Mouse (Mus musculus): ENCODE data around the gene Gm6169. TPM values are rescaled to one million over a fixed set of nuclear protein-coding genes. Genes with fewer than 3 reads are reported as not detected.

Gm6169 gene
- polyA plus RNA-seq, 1 experiment from 2014 or later: 0.66 TPM

GRCm38 (mm10) chr13:97088183-97088582 is 10.9 kb downstream of the Gm6169 start:
- H3K9me3 ChIP-seq: no peaks in the 10 kb centered on the region
- H3K27ac ChIP-seq (replicated peaks): no peak overlapping the region
- no peak overlapping the region for H3K4me3 ChIP-seq
- no peaks in the 10 kb centered on the region for H3K36me3 ChIP-seq (replicated peaks)
- no peak for DNase-seq (ENCODE audit: low spot score)
- WGBS: 71% methylated on average over 3 of the region's 3 CpGs
- H3K4me1 ChIP-seq: no peaks in the 10 kb centered on the region
- H3K27me3 ChIP-seq (replicated peaks; ENCODE audit: low read depth, poor library complexity, severe bottlenecking): no peaks in the 10 kb centered on the region

GRCm38 (mm10) chr13:97087421-97087820 is 11.6 kb downstream of the Gm6169 start:
- Histone ChIP-seq H3K27ac (replicated peaks) (no peak overlapping the region), H3K4me1 (no peaks in the 10 kb centered on the region), H3K4me3 (no peak overlapping the region), H3K36me3 (replicated peaks) (no peaks in the 10 kb centered on the region), H3K27me3 (replicated peaks; ENCODE audit: low read depth, poor library complexity, severe bottlenecking) (no peaks in the 10 kb centered on the region), H3K9me3 (no peaks in the 10 kb centered on the region)
- no peak for DNase-seq (ENCODE audit: low spot score)
- 91% methylated on average over 6 of the region's 6 CpGs for WGBS

GRCm38 (mm10) chr13:97086316-97086715 is 12.7 kb downstream of the Gm6169 start:
- Histone ChIP-seq H3K4me1 (no peaks in the 10 kb centered on the region), H3K36me3 (replicated peaks) (no peaks in the 10 kb centered on the region), H3K9me3 (no peaks in the 10 kb centered on the region), H3K27ac (replicated peaks) (no peak overlapping the region), H3K4me3 (no peak overlapping the region), H3K27me3 (replicated peaks; ENCODE audit: low read depth, poor library complexity, severe bottlenecking) (no peaks in the 10 kb centered on the region)
- DNase-seq (ENCODE audit: low spot score): no peak
- 76% methylated on average over 8 of the region's 9 CpGs for WGBS

- Histone ChIP-seq H3K4me3 (no peak overlapping the region), H3K36me3 (replicated peaks) (no peaks in the 10 kb centered on the region), H3K4me1 (no peaks in the 10 kb centered on the region), H3K27me3 (replicated peaks; ENCODE audit: low read depth, poor library complexity, severe bottlenecking) (no peaks in the 10 kb centered on the region), H3K27ac (replicated peaks) (no peak overlapping the region), H3K9me3 (no peaks in the 10 kb centered on the region)
- DNase-seq (ENCODE audit: low spot score): no peak
- 91% methylated on average over 7 of the region's 7 CpGs for WGBS
These were observed 16.6 kb downstream of the Gm6169 start for GRCm38 (mm10) chr13:97082432-97082831.

- no peaks in the 10 kb centered on the region for H3K36me3 ChIP-seq (replicated peaks)
- H3K27ac ChIP-seq (replicated peaks): no peak overlapping the region
- H3K27me3 ChIP-seq (replicated peaks; ENCODE audit: low read depth, poor library complexity, severe bottlenecking): no peaks in the 10 kb centered on the region
- no peaks in the 10 kb centered on the region for H3K9me3 ChIP-seq
- no peak for DNase-seq (ENCODE audit: low spot score)
- no peak overlapping the region for H3K4me3 ChIP-seq
- no peaks in the 10 kb centered on the region for H3K4me1 ChIP-seq
- 85% methylated on average over 3 of the region's 3 CpGs for WGBS
These were observed 18.4 kb downstream of the Gm6169 start for GRCm38 (mm10) chr13:97080615-97081014.

- H3K4me3 ChIP-seq: no peak overlapping the region
- H3K27ac ChIP-seq (replicated peaks): no peak overlapping the region
- H3K36me3 ChIP-seq (replicated peaks): no peaks in the 10 kb centered on the region
- H3K27me3 ChIP-seq (replicated peaks; ENCODE audit: low read depth, poor library complexity, severe bottlenecking): no peaks in the 10 kb centered on the region
- WGBS: 85% methylated on average over 2 of the region's 2 CpGs
- H3K4me1 ChIP-seq: no peaks in the 10 kb centered on the region
- H3K9me3 ChIP-seq: no peaks in the 10 kb centered on the region
- no peak for DNase-seq (ENCODE audit: low spot score)
These were observed 18.8 kb downstream of the Gm6169 start for GRCm38 (mm10) chr13:97080201-97080600.

GRCm38 (mm10) chr13:97077556-97077955 is 21.5 kb downstream of the Gm6169 start:
- Histone ChIP-seq H3K9me3 (no peaks in the 10 kb centered on the region), H3K27me3 (replicated peaks; ENCODE audit: low read depth, poor library complexity, severe bottlenecking) (peaks cover 7% of the 10 kb centered on the region), H3K4me3 (no peak overlapping the region), H3K36me3 (replicated peaks) (no peaks in the 10 kb centered on the region), H3K27ac (replicated peaks) (no peak overlapping the region), H3K4me1 (no peaks in the 10 kb centered on the region)
- no peak for DNase-seq (ENCODE audit: low spot score)
- WGBS: 88% methylated on average over 2 of the region's 2 CpGs

- Histone ChIP-seq H3K27me3 (replicated peaks; ENCODE audit: low read depth, poor library complexity, severe bottlenecking) (peaks cover 31% of the 10 kb centered on the region), H3K4me3 (no peak overlapping the region), H3K27ac (replicated peaks) (no peak overlapping the region), H3K4me1 (peaks cover 4% of the 10 kb centered on the region; the same call in 1 of the 2 replicates), H3K36me3 (replicated peaks) (no peaks in the 10 kb centered on the region), H3K9me3 (no peaks in the 10 kb centered on the region)
- WGBS: 38% methylated on average over 1 of the region's 1 CpGs
- DNase-seq (ENCODE audit: low spot score): no peak
These were observed 25.5 kb downstream of the Gm6169 start for GRCm38 (mm10) chr13:97073497-97073896.

- Histone ChIP-seq H3K4me1 (peaks cover 16% of the 10 kb centered on the region), H3K36me3 (replicated peaks) (no peaks in the 10 kb centered on the region), H3K27ac (replicated peaks) (peak overlapping the region; percentile 91), H3K9me3 (no peaks in the 10 kb centered on the region), H3K4me3 (peak overlapping the region; percentile 90), H3K27me3 (replicated peaks; ENCODE audit: low read depth, poor library complexity, severe bottlenecking) (peaks cover 48% of the 10 kb centered on the region)
- DNase-seq (ENCODE audit: low spot score): no peak
- WGBS: 1% methylated on average over 76 of the region's 76 CpGs
These were observed 27.3 kb downstream of the Gm6169 start for GRCm38 (mm10) chr13:97071626-97072241.

GRCm38 (mm10) chr13:97070931-97071625 is 28.0 kb downstream of the Gm6169 start:
- H3K9me3 ChIP-seq: no peaks in the 10 kb centered on the region
- 2% methylated on average over 85 of the region's 85 CpGs for WGBS

GRCm38 (mm10) chr13:97068151-97068550 is 30.9 kb downstream of the Gm6169 start:
- Histone ChIP-seq H3K4me1 (peaks cover 26% of the 10 kb centered on the region), H3K4me3 (no peak overlapping the region), H3K27me3 (replicated peaks; ENCODE audit: low read depth, poor library complexity, severe bottlenecking) (peaks cover 54% of the 10 kb centered on the region), H3K9me3 (peaks cover 5% of the 10 kb centered on the region; the same call in 1 of the 2 replicates), H3K36me3 (replicated peaks) (no peaks in the 10 kb centered on the region), H3K27ac (replicated peaks) (no peak overlapping the region)
- no peak for DNase-seq (ENCODE audit: low spot score)
- WGBS: 32% methylated on average over 8 of the region's 8 CpGs

More at GRCm38 (mm10) chr13:97070931-97071625, 28.0 kb downstream of the Gm6169 start:
- peak; percentile 72 for DNase-seq (ENCODE audit: low spot score)
- Histone ChIP-seq H3K4me3 (peak overlapping the region; percentile 90), H3K27ac (replicated peaks) (peak overlapping the region; percentile 91), H3K4me1 (peaks cover 17% of the 10 kb centered on the region), H3K36me3 (replicated peaks) (no peaks in the 10 kb centered on the region), H3K27me3 (replicated peaks; ENCODE audit: low read depth, poor library complexity, severe bottlenecking) (peaks cover 55% of the 10 kb centered on the region)

- H3K4me1 ChIP-seq: peaks cover 26% of the 10 kb centered on the region
- peak; percentile 18 for DNase-seq (ENCODE audit: low spot score)
- H3K36me3 ChIP-seq (replicated peaks): no peaks in the 10 kb centered on the region
- WGBS: 3% methylated on average over 6 of the region's 6 CpGs
- peaks cover 5% of the 10 kb centered on the region; the same call in 1 of the 2 replicates for H3K9me3 ChIP-seq
- no peak overlapping the region for H3K4me3 ChIP-seq
- peaks cover 49% of the 10 kb centered on the region for H3K27me3 ChIP-seq (replicated peaks; ENCODE audit: low read depth, poor library complexity, severe bottlenecking)
- no peak overlapping the region for H3K27ac ChIP-seq (replicated peaks)
These were observed 31.3 kb downstream of the Gm6169 start for GRCm38 (mm10) chr13:97067691-97068090.

Data from embryonic facial prominence, embryonic 10.5 days (tissue).